Mouse (Mus musculus): Measurements from ENCODE around the gene Gabbr1.

Gabbr1 gene

GRCm38 (mm10) chr17:37044651-37045244 is 1.0 kb upstream of the Gabbr1 start:
- no peak for DNase-seq (ENCODE audit: low spot score in 2 of 2)

- peak; percentile 51 to 63 for DNase-seq (ENCODE audit: low spot score in 2 of 2)
These were observed 746 bp downstream of the Gabbr1 start for GRCm38 (mm10) chr17:37046312-37047112.

GRCm38 (mm10) chr17:37047332-37047976 is 1.7 kb downstream of the Gabbr1 start:
- peak; percentile 5 to 19 for DNase-seq (ENCODE audit: low spot score in 2 of 2)

- DNase-seq (ENCODE audit: low spot score in 2 of 2), result no peak
These were observed 2.2 kb downstream of the Gabbr1 start for GRCm38 (mm10) chr17:37047981-37048380.

- DNase-seq (ENCODE audit: low spot score in 2 of 2), result peak in 1 of 2 experiments; percentile 9
These were observed 2.6 kb downstream of the Gabbr1 start for GRCm38 (mm10) chr17:37048383-37048782.

- DNase-seq (ENCODE audit: low spot score in 2 of 2), result peak; percentile 22 to 52
These were observed 4.0 kb downstream of the Gabbr1 start for GRCm38 (mm10) chr17:37049570-37050310.

- DNase-seq (ENCODE audit: low spot score in 2 of 2), result peak in 1 of 2 experiments; percentile 17
These were observed 4.6 kb downstream of the Gabbr1 start for GRCm38 (mm10) chr17:37050399-37050798.

GRCm38 (mm10) chr17:37050876-37051275 is 5.1 kb downstream of the Gabbr1 start:
- no peak for DNase-seq (ENCODE audit: low spot score in 2 of 2)

GRCm38 (mm10) chr17:37051745-37052144 is 6.0 kb downstream of the Gabbr1 start:
- DNase-seq (ENCODE audit: low spot score in 2 of 2), result no peak

GRCm38 (mm10) chr17:37056957-37057356 is 11.2 kb downstream of the Gabbr1 start:
- no peak for DNase-seq (ENCODE audit: low spot score in 2 of 2)

- DNase-seq (ENCODE audit: low spot score in 2 of 2), result no peak
These were observed 15.7 kb downstream of the Gabbr1 start for GRCm38 (mm10) chr17:37061435-37061834.

- DNase-seq (ENCODE audit: low spot score in 2 of 2), result no peak
These were observed 16.4 kb downstream of the Gabbr1 start for GRCm38 (mm10) chr17:37062101-37062641.

- no peak for DNase-seq (ENCODE audit: low spot score in 2 of 2)
These were observed 17.3 kb downstream of the Gabbr1 start for GRCm38 (mm10) chr17:37063063-37063462.

GRCm38 (mm10) chr17:37063686-37064495 is 18.1 kb downstream of the Gabbr1 start:
- DNase-seq (ENCODE audit: low spot score in 2 of 2), result no peak

- DNase-seq (ENCODE audit: low spot score in 2 of 2), result no peak
These were observed 20.2 kb downstream of the Gabbr1 start for GRCm38 (mm10) chr17:37065993-37066392.

GRCm38 (mm10) chr17:37067861-37068260 is 22.1 kb downstream of the Gabbr1 start:
- DNase-seq (ENCODE audit: low spot score in 2 of 2), result no peak

- no peak for DNase-seq (ENCODE audit: low spot score in 2 of 2)
These were observed 24.4 kb downstream of the Gabbr1 start for GRCm38 (mm10) chr17:37070121-37070520.

- DNase-seq (ENCODE audit: low spot score in 2 of 2), result no peak
These were observed 26.4 kb downstream of the Gabbr1 start for GRCm38 (mm10) chr17:37072080-37072729.

- DNase-seq (ENCODE audit: low spot score in 2 of 2), result no peak
These were observed 27.0 kb downstream of the Gabbr1 start for GRCm38 (mm10) chr17:37072730-37073276.

GRCm38 (mm10) chr17:37075181-37075580 is 29.4 kb downstream of the Gabbr1 start:
- DNase-seq (ENCODE audit: low spot score in 2 of 2), result no peak

Data from thymus, postnatal 10 days (tissue).